Mouse (Mus musculus) Muller cell, postnatal 12 days (primary cell): ENCODE measurements at regions not wholly inside any gene's neighbourhood (a gene's known extent, or its start where the extent isn't known, plus 50 kb on each side); places are given as distances from the start of the nearest gene placed in this dataset.
A peak's percentile ranks its signal among the peaks of the same experiment; 100 is the strongest.

Experiments
- DNase-seq: peaks from one replicate; pipeline ENCODE4 v3.0.0-alpha.2; 2015; ENCODE audit errors: inconsistent ontology term

DNA sequence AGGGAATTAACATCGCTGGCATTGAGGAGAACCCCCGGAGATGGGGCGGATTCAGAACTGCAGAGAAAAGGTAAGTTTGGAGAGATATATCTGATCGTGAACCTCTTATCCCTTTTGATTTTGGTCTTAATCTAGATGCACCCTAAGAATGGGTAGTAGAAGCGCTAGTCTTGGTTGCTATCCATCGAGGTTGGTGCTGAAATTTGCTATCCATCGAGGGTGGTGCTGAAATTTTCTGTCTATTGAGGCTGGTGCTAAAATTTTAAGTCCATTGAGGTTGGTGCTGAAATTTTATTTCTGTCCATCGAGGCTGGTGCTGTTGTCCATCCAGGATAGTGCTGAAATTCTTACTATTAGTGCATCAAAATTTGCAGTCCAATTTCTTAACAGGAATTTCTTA, 80.4 kb downstream of the Scgb1b3 start:
- DNase-seq = peak; percentile 15
